Mouse (Mus musculus): ENCODE data around the gene Mpdz.

Mpdz gene

DNA sequence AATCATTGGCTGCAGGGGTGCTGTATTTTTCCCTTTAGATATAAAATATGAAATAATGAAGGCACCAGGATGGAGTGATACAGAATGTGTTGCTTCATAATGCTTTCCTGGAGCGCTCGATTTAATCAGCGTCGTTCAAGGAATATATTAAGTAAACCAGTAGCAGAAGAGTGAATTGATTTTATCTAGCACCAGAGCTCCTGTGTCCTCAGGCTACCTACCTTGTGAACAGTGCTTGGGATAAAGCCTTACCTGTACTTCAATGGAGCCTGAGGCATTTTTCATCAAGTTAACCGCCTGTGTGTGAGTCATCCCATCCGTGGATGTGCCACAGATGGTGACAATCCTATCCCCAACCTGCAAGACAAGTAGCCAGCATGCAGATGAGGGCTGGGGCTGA is 159.5 kb downstream of the Mpdz start:
- no peak for DNase-seq (ENCODE audit: low spot score in 2 of 2)

DNA sequence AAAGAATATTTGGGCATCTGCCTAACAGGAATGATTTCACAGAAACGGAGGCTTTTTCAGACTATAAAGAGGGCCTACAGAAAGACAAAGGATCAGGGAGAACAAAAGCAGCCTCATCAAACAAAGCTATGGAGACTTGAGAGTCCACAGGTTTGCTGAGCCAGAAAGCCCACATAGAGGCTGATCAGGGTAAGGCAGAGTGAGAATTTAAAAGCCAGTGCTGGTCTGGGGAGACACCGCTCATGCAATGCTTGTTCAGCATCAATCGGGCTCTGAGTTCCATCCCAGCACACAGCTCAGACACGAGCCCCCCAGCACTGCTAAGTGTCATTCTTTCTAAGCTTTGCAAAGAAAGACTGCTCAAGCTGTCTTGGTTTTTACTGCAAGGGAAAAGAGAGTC is 162.5 kb downstream of the Mpdz start:
- no peak for DNase-seq (ENCODE audit: low spot score in 2 of 2)

DNA sequence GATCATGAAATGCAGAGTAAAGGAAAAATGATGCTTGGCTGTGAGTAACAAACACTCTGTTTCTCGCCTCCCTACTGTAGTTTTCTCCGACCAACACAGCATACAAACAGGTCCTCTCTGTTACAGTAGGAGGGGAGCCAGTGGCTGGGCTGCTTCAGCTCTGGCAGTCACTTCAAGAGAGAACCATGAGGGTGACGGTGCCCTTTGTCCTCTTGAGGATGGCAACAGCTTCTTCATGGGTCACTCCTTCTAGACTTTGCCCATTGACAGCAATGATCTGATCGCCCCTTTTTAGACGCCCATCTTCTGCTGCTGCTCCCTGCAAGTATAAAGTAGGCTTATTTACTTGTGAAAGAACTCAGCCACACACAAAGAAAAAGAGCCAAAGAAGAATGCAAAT is 163.2 kb downstream of the Mpdz start:
- DNase-seq (ENCODE audit: low spot score in 2 of 2) = no peak

DNA sequence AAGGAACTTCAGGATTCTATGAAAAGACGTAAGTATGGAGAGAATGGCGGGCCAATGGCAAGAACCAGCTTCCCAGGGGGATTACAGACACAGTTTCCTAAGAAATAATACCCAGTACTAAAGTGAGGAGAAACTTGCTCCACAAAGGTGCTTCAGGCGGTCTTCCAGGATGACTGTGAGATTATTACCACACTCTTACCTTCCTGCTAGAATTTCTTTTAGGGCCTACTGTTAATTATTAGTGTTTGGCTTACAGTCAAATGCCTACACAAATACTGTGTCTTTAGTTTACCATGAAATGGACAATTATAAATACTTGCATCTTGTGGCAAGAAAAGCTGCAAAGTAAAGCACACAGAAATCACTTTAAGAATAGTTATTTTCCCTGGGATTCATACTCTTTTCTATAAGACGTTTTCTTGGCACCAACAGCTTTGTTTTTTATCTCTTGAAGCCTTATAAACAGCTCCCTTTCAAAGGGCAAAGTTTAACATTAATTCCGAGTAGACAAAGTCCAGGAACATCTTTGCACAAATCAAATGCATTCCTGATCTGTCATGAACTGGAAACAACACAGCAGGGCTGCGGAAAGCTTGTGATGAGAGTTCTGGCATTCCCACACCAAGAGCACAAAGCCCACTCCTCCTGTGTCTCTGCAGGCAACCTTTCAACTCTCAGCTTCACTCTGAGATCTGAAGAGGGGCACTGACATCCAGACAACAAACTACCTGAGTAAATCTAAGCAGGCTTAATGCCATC is 166.5 kb downstream of the Mpdz start:
- DNase-seq (ENCODE audit: low spot score in 2 of 2) = no peak

DNA sequence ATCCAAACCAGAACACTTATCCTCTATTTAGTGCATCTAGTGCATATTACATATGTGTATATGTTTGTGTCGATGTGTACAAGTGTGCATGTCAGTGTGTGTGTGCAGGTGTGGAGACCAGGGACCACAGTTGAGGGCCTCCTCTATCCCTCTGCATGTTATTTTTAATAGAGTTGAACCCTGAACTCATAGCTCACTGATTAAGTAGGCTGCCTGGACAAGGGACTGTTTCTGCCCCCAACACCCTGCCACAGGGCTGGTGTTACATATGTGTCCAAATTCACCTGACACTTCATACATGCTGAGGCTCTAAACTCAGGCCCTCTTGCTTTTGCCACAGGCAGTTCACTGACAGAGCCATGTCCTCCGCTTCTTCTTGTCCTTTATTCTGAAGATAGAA is 169.5 kb downstream of the Mpdz start:
- DNase-seq (ENCODE audit: low spot score in 2 of 2) = no peak

DNA sequence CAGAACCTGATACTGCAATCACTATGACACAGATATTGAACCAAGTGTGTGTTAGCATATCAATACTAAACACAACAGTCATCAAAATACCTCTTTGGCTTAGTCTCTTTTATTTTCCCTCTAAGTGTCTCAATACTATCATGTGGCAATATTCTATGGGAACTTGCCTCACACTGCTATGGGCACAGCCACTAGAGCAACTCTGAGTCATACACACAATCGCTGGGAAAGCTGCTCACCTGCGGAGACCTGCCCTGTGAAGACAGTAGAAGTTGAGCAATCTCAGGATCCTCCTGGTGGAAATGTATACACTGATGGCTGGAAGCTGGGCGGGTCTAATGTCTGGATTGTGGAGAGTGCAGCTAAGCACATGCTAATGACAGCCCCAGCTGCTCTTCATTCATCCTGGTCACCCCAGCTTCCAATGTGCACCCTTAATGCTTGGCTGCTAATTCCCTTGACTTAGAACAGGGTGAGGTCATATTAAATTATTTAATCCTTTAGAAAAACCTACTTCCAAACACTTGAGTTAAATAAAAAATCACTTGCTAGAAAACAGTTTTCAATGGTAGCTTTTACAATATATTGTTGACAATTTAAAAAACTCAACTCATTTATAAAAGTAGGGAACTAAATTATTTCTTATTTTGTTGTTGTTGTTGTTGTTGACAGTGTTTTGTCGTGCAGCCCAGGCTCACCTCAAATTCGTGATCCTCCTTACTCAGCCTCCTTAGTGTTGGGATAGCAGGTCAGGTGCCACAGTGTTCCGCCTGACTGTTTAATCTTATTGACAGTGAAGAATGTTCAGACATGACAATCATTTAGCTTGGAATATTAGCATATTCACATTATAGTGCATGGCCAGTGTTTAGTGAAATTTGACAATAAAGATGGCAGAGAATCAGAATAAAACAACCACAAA is 189.5 kb downstream of the Mpdz start:
- no peak for DNase-seq (ENCODE audit: low spot score in 2 of 2)

DNA sequence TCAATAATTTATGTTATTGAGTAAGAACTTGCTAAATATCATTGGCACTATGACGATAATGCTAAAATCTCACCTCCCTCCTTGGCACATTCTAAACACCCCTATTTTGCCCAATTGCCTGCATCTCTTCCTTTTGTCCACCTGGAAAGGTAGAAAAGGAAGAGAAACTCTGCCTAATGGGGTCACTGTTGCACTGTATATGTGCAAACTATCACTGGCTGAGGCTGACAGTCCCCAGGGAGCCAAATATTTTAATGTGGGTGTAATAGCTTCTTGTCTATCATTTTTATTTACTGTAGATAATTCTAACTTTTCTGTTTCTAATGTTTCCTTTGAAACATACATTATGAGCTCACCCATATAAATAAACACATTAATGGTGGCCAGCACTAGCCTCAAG is 190.3 kb downstream of the Mpdz start:
- no peak for DNase-seq (ENCODE audit: low spot score in 2 of 2)

DNA sequence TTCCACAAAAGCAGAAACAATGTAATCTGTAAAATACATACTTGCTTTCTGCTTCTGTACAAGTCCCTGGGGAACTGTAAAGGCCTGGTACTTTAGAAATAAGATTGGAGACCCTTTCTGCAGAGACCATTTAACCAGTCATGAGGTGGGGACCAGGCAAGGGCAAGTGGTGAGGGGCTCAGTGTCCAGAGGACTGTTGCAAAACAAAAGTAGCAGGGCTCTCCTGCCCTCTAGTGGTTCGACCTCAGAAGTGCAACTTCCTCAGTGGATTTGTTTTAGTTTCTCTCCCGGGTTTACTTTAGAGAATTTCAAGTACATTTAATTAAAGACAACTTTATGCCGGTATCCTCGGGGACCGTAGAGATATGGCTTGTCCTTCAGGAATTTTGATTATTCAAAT is 190.7 kb downstream of the Mpdz start:
- DNase-seq (ENCODE audit: low spot score in 2 of 2) = no peak

DNA sequence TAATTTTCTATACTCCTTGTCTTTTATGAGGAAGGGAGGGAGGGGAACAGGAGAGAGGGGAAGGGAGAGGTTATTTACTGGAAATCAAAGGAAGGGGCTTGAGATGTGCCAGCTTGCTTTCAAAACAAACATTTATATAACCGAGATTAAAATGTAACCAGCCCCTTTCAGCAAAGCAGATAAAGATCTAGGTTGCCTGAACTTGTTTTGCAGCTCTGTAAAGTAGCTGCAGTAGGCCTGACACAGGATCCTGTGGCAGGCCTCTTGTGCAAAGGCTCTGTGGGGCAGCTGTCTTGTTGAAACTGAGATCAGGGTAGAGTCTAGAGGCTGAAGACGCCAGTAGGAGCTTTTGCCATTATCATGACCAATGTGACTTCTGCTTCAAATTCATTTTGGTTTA is 193.4 kb downstream of the Mpdz start:
- no peak for DNase-seq (ENCODE audit: low spot score in 2 of 2)

DNA sequence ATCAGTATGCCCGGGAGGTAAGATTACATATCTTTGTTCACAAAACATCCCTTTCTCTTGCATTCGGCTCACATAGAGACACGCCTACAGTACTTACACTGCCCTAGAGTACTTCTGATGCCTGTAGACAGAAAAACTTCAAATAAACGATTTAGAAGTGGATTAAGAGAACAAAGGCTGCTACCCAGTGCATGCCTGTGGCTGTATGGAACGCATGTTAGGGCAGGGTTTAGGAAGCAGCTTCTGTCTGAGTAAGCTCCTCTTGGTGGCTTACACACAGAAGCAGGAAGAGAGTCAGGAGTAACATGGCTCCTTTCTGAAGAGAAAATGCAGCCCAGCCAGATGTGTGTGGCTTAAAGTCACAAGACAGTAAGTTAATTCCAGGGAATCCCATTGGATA is 206.4 kb downstream of the Mpdz start:
- no peak for DNase-seq (ENCODE audit: low spot score in 2 of 2)

Data from natural killer cell, adult 2 months (primary cell).